Mouse (Mus musculus): Measurements from ENCODE around the gene Prss12.
A peak's percentile ranks its signal among the peaks of the same experiment; 100 is the strongest.

The Prss12 gene

DNA sequence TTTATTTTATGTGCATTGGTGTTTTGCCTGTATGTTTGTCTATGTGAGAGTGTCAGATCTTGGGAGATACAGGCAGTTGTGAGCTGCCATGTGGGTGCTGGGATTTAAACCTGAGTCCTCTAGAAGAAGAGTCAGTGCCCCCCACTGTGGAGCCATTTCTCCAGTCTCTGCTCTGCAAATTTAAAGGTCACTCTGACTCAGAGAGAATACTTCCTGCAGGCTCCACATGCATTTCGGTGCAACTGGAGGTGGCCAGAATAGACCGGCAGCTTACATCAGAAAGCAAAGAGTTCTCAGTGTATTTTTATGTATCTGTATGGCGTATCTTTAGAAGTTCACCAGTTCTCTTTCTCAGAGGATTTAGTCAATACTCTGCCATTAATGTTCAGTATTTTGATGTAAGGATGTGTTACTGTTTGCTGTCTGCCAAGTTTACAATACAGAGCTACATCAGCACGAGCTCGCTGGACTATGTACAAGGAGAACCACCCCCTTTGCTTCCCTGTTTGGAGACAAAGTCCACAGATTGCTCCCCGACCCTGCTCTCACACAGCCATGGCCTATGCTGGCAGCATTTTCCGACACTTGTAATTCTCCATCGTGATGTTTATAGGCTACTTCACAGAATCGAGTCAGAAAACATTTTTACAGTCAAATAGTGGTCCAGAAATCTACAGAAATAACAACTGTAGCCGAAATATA is 81.2 kb downstream of the Prss12 start:
- no peak for DNase-seq (ENCODE audit: extremely low read depth, low read depth)

DNA sequence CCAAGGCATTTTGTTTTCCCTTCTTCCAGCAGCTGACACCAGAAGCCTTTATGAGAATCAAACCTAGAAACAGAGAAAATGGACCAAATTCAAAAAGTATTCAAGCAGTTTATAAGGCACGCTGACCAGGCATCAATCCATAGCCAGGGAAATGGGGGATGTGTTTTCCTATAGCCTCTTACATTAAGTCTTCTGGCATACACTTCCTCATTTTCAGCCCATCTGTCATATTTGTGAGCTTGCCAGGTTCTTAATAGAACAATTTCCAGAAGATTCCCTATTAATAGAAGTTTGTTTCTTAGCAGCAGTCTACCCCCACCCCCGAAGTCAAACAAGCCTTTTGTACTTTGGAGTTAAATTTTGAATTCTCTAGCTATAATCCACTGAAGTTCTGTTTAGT is 84.4 kb downstream of the Prss12 start:
- no peak for DNase-seq (ENCODE audit: extremely low read depth, low read depth)

DNA sequence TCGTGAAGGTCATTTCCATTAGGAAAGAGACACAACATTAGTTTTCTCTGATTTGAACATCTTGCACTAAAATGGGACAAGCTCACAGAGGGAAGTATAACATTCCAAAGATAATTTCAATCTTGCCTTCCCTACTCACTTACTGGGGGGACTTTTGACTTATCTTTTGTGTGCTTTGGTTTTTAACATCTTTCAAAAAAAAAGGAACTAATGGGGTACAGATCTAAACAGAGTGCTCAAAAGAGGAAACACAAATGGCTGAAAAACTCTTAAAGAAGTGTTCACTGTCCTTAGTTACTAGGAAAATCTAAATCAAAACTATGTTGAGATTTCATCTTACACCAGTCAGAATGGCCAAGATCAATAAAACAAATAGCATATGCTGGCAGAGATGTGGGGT is 90.6 kb downstream of the Prss12 start:
- DNase-seq (ENCODE audit: extremely low read depth, low read depth), result no peak

DNA sequence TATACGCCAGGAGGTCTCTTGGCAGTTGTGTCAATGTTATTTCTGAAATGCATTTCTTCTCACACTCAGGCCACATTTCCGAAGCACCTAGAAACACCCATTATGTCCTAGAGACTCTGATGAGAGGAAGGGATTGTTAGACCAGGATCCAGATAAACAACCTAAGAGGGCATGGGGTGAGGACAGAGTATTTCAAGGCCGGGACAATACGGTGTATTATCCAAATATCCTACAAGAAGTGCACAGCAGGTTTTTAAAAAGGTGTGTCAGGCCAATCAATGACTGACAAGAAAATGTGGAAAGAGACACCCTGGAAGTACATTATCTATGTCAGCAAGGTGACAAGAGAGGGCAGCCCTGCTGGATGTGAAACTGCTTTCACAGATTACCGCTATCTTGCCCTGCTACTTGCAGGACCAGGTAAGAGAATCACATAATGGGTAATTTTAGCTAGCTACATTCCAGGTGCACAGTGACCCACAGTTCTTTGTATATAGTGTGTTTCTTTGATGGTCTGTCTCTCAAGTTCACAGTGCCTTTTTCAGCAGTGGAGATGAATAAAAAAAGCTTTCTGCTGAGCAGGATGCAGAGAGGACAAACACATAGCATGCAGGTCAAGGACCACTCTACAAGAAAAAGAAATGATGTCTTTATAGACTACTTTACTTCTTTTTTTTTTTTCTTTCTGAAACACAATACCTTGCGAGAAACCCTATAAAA is 97.0 kb downstream of the Prss12 start:
- no peak for DNase-seq (ENCODE audit: extremely low read depth, low read depth)

DNA sequence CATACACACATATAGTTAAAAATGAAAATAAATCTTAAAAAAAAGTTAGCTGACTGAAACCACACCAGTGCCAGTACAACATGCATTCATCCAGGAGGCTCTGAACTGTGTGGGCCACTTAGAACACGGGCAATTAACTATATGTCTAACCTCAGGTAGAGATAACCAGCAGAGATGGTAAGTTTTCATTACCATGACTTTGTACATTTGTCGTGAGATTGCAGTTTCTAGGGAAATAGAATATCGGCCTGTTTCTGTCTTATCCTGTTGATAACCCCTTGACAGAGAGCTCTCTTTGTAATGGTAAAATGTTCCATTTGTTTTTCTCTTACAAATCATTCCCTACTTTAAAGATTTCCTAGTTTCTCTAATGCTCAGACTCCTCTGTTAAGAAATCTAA is 103.8 kb downstream of the Prss12 start:
- DNase-seq (ENCODE audit: extremely low read depth, low read depth), result no peak

DNA sequence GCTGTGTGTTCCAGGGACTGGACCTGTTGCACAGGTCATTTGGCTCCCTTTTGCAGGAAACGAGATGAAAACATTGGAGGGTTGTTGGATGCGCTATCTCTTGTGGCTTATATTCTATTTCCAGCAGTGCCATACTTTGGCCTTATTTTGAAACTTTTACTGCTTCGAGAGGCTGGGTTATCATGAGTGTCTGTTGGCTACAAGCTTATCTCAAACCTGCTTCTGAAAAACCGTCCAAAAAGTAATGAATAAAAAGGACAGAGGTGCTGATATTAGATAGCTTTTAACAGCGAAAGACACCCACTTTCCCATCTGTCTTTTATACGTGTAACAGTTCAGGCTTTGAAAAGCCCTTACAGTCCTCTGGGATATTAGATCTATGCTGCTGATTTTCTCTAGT is 107.2 kb downstream of the Prss12 start:
- peak; percentile 47 for DNase-seq (ENCODE audit: extremely low read depth, low read depth)

DNA sequence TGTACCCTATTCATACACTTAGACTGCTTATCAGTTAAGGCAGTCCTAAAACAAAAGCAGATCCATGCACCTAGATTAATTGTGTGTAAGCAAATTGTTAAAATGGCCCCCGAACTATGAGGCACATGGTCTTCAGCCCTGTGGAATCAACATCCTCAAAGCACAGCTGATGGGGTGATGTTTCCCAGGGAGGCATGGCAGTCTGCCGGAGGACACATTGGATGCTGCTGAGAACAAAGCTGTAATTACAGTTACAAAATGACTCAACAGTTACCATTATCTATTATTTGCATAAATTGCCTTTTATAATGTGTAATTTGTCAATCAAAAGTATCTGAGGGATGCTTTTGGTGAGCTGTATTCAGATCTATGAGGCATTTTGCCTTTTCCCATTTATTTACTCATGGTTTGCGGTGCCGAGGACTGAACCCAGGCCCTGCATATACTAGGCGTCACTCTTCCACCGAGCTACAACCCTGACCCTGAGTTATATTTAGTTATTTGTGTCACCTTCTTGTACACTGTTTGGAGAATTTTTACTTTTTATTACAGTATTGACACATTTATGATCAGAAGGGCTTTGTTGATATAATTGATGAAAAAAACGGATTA is 108.6 kb downstream of the Prss12 start:
- no peak for DNase-seq (ENCODE audit: extremely low read depth, low read depth)
